Mouse (Mus musculus) cortical plate, adult 2 months (tissue): ENCODE measurements around the gene Mark4.

ENCODE experiments used
- CTCF ChIP-seq: fragments of 200-500 bp; IDR thresholded peaks from 2 replicates; pipeline ENCODE4 v1.5.1; 2011; ENCODE audit warnings: mild to moderate bottlenecking, control low read depth, low read length; ENCODE audit not compliant: insufficient read depth; ENCODE audit errors: extremely low read depth
- POLR2A ChIP-seq: fragments of 200-500 bp; IDR thresholded peaks from 2 replicates; pipeline ENCODE4 v1.6.1; 2011; ENCODE audit warnings: mild to moderate bottlenecking, low read length, control low read depth; ENCODE audit not compliant: insufficient read depth; ENCODE audit errors: extremely low read depth

DNA sequence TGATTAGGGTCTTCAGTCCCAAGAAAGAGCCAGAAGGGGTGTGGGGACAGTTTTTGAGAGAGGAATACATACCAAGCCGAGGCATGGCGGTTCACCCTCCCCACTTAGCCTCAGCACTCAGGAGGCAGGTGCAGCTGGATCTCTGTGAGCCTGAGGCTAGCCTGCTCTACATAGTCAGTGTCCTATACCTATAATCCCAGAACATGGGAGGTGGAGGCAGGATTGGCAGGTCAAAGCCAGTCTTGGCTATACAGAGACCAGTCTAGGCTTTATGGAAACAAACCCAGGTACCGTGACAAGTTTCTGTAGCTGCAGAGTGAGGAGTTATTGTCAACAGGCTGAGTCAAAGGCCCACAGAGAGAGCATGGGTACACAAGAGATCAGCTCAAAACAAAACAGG, 35.5 kb downstream of the Mark4 start:
- TF ChIP-seq CTCF = no peak
- TF ChIP-seq POLR2A = no peak
